Mouse (Mus musculus): Measurements from ENCODE around the gene Ptprt.

DNA sequence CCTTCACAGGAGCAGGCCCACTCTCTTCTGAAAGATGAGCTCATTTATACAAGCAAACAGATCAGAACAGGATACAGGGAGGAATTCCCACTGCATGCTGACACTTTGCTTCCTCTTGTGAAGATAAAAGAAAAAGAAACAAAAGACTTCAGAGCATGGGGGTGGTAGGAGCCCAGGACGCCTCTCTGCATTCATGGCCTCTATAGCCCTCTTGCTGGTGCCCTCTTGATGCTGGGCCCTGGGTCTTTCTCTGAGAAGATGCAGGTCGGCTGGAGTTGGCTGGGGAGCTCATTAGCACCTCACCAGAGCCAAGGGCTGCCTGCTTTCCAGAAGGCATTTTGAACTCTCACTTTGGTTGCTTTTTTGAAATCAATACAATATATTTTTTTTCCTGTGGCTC lies 448.6 kb downstream of the Ptprt start:
- no peak for TF ChIP-seq CTCF (IDR thresholded peaks at IDR 0.05)
- TF ChIP-seq EP300 (IDR thresholded peaks at IDR 0.05; ENCODE audit: insufficient read depth, low read depth, low read length), result no peak

Measured in heart, adult 2 months (tissue).